Mouse (Mus musculus) limb, embryonic 15.5 days (tissue): Measurements from ENCODE around the gene Apoc4. TPM values are rescaled to one million over a fixed set of nuclear protein-coding genes. Genes with fewer than 3 reads are reported as not detected.

Experiments
- ATAC-seq: fragments of 200-750 bp; cut with Nextera tagmentation; 2 replicates; pipeline ENCODE4 v1.8.0; 2017; ENCODE audit warnings: low read depth, moderate TSS enrichment; ENCODE audit not compliant: insufficient number of reproducible peaks, low FRiP score, low TSS enrichment
- H3K27ac ChIP-seq: fragments of 300-500 bp; sonication (generic); 2 replicates; pipeline ENCODE4 v1.5.1; 2015; ENCODE audit warnings: moderate library complexity, mild to moderate bottlenecking, inconsistent platforms
- H3K27me3 ChIP-seq: fragments of 300-500 bp; sonication (generic); 2 replicates; pipeline ENCODE4 v1.6.1; 2015; ENCODE audit warnings: inconsistent platforms
- H3K36me3 ChIP-seq: fragments of 300-500 bp; sonication (generic); 2 replicates; pipeline ENCODE4 v1.6.1; 2015; ENCODE audit warnings: inconsistent platforms
- H3K4me1 ChIP-seq: fragments of 300-500 bp; sonication (generic); 2 replicates; pipeline ENCODE4 v1.6.1; 2015; ENCODE audit warnings: inconsistent platforms
- H3K4me2 ChIP-seq: fragments of 300-500 bp; sonication (generic); 2 replicates; pipeline ENCODE4 v1.6.1; 2015; ENCODE audit warnings: mild to moderate bottlenecking, inconsistent platforms
- H3K4me3 ChIP-seq: fragments of 300-500 bp; sonication (generic); 2 replicates; pipeline ENCODE4 v1.5.1; 2015; ENCODE audit warnings: mild to moderate bottlenecking, inconsistent platforms
- H3K9ac ChIP-seq: fragments of 300-500 bp; sonication (generic); 2 replicates; pipeline ENCODE4 v1.6.1; 2015; ENCODE audit warnings: inconsistent platforms
- H3K9me3 ChIP-seq: fragments of 300-500 bp; sonication (generic); 2 replicates; pipeline ENCODE4 v1.6.1; 2016; ENCODE audit warnings: inconsistent platforms
- WGBS: fragments of 180-500 bp; shearing (Covaris S2); methylation state at CpG from one replicate; pipeline ENCODE4 v1.1.7; 2015; 5-methylcytosine and 5-hydroxymethylcytosine counted together
- polyA plus RNA-seq: library from polyadenylated mRNA; unstranded; fragments of >200 nt; fragmentation: Nextera tagmentation; extraction: Ambion mirVana; gene quantifications from 2 replicates; pipeline ENCODE4 v1.2.1, GENCODE M21; 2015

Gene Apoc4
- polyA plus RNA-seq, 1 experiment from 2014 or later = 0.41 TPM

- Histone ChIP-seq H3K36me3 (peaks cover 55% of the 10 kb centered on the region), H3K4me1 (peaks cover 24% of the 10 kb centered on the region), H3K27me3 (no peaks in the 10 kb centered on the region), H3K27ac (no peak overlapping the region), H3K9me3 (no peaks in the 10 kb centered on the region), H3K9ac (no peak overlapping the region), H3K4me3 (no peak overlapping the region), H3K4me2 (no peak overlapping the region)
- WGBS = 87% methylated on average over 9 of the region's 9 CpGs
- no peak for ATAC-seq
Observed at GRCm38 (mm10) chr7:19713598-19713997, 32.3 kb upstream of the Apoc4 start.

- Histone ChIP-seq H3K27ac (no peak overlapping the region), H3K9ac (no peak overlapping the region), H3K4me1 (peaks cover 24% of the 10 kb centered on the region), H3K36me3 (peaks cover 57% of the 10 kb centered on the region), H3K27me3 (no peaks in the 10 kb centered on the region), H3K9me3 (no peaks in the 10 kb centered on the region), H3K4me3 (no peak overlapping the region), H3K4me2 (no peak overlapping the region)
- no peak for ATAC-seq
- 42% methylated on average over 4 of the region's 4 CpGs for WGBS
Observed at GRCm38 (mm10) chr7:19713196-19713595, 31.9 kb upstream of the Apoc4 start.

GRCm38 (mm10) chr7:19712414-19712813, 31.1 kb upstream of the Apoc4 start:
- Histone ChIP-seq H3K4me2 (no peak overlapping the region), H3K27me3 (no peaks in the 10 kb centered on the region), H3K27ac (no peak overlapping the region), H3K4me3 (no peak overlapping the region), H3K9me3 (no peaks in the 10 kb centered on the region), H3K9ac (no peak overlapping the region), H3K36me3 (peaks cover 61% of the 10 kb centered on the region), H3K4me1 (peaks cover 24% of the 10 kb centered on the region)
- WGBS = 74% methylated on average over 4 of the region's 4 CpGs
- no peak for ATAC-seq

- H3K4me1 ChIP-seq = peaks cover 16% of the 10 kb centered on the region
- no peaks in the 10 kb centered on the region for H3K9me3 ChIP-seq
- WGBS = 89% methylated on average over 10 of the region's 10 CpGs
- peaks cover 65% of the 10 kb centered on the region for H3K36me3 ChIP-seq
- H3K4me3 ChIP-seq = no peak overlapping the region
- H3K4me2 ChIP-seq = no peak overlapping the region
- no peak overlapping the region for H3K9ac ChIP-seq
- ATAC-seq = no peak
- no peaks in the 10 kb centered on the region for H3K27me3 ChIP-seq
- no peak overlapping the region for H3K27ac ChIP-seq
Observed at GRCm38 (mm10) chr7:19710650-19711049, 29.4 kb upstream of the Apoc4 start.

DNA sequence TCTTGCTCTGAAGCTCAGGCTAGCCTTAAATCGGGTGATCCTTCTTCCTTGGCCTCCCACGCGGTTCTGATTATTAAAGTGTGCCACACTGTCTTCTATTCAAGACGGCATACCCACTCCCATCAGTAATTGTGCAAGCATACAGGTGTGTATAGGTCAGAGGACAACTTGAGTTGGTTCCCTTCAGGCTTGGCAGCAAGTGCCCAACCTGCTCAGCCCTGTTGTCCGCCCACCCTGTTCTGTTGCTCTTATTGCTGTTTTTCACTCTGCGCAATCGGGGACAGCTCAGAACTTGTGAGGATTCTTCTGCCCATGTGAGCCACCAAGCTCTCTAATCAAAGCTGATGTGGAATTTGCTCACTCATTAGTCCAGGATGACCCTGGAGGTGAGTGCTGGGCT, 24.0 kb upstream of the Apoc4 start:
- no peak overlapping the region for H3K27ac ChIP-seq

GRCm38 (mm10) chr7:19704475-19704874, 23.2 kb upstream of the Apoc4 start:
- H3K4me2 ChIP-seq = no peak overlapping the region
- H3K4me3 ChIP-seq = no peak overlapping the region
- 91% methylated on average over 4 of the region's 4 CpGs for WGBS
- ATAC-seq = no peak
- no peak overlapping the region for H3K27ac ChIP-seq
- H3K4me1 ChIP-seq = peaks cover 15% of the 10 kb centered on the region
- no peaks in the 10 kb centered on the region for H3K27me3 ChIP-seq
- no peaks in the 10 kb centered on the region for H3K9me3 ChIP-seq
- peaks cover 61% of the 10 kb centered on the region for H3K36me3 ChIP-seq
- no peak overlapping the region for H3K9ac ChIP-seq

More for the DNA sequence above, 24.0 kb upstream of the Apoc4 start:
- WGBS = 92% methylated on average over 7 of the region's 7 CpGs
- Histone ChIP-seq H3K4me3 (no peak overlapping the region), H3K9me3 (no peaks in the 10 kb centered on the region), H3K27me3 (no peaks in the 10 kb centered on the region), H3K36me3 (peaks cover 67% of the 10 kb centered on the region), H3K4me2 (no peak overlapping the region), H3K4me1 (peaks cover 12% of the 10 kb centered on the region), H3K9ac (no peak overlapping the region)
- ATAC-seq = no peak

DNA sequence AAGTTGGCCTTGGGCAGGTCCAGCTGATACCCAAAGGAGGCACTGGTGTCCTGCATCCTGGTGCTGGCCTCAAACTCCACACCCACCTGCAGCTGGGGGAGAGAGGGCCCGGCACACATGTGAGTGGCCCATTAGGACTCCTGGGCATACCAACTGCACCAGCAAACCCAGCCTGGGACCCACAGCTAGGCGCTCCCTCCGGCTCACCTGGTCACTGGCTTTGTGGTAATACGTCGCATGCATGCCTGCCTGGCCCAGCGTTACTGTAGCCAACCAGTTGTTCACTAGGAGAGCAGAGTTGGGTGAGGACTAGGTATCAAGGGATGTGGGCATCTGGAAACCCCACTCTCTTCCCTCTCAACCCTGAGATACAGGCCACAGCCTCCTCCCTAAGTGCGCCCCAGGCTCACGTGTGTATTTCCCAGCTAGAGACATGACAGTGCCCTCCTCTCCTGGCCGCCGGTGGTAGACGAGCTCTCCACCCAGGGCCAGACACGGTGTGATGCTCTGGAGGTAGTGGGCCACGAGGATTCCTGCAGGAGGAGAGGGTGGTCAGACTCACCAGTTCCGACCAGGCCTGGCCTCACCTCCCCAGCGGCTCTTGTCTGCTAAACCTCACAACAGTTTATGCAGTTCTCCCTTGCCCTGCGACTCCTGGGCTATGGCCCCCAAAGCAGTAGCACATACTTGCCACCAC, 21.7 kb upstream of the Apoc4 start:
- Histone ChIP-seq H3K9me3 (no peaks in the 10 kb centered on the region), H3K4me3 (no peak overlapping the region), H3K9ac (no peak overlapping the region), H3K27me3 (no peaks in the 10 kb centered on the region), H3K4me1 (peaks cover 30% of the 10 kb centered on the region), H3K36me3 (peaks cover 50% of the 10 kb centered on the region), H3K27ac (no peak overlapping the region), H3K4me2 (no peak overlapping the region)
- ATAC-seq = no peak
- WGBS = 89% methylated on average over 16 of the region's 16 CpGs

- ATAC-seq = 0 out of 2 replicates have a peak, but pooled peaks have one; percentile 31
- no peak overlapping the region for H3K4me3 ChIP-seq
- no peak overlapping the region for H3K9ac ChIP-seq
- H3K4me1 ChIP-seq = peaks cover 32% of the 10 kb centered on the region
- H3K4me2 ChIP-seq = no peak overlapping the region
- H3K27me3 ChIP-seq = no peaks in the 10 kb centered on the region
- no peaks in the 10 kb centered on the region; the same call in 1 of the 2 replicates for H3K9me3 ChIP-seq
- peaks cover 42% of the 10 kb centered on the region for H3K36me3 ChIP-seq
- H3K27ac ChIP-seq = peak overlapping the region; percentile 73
- 35% methylated on average over 22 of the region's 22 CpGs for WGBS
Observed at GRCm38 (mm10) chr7:19701069-19701761, 19.9 kb upstream of the Apoc4 start.

DNA sequence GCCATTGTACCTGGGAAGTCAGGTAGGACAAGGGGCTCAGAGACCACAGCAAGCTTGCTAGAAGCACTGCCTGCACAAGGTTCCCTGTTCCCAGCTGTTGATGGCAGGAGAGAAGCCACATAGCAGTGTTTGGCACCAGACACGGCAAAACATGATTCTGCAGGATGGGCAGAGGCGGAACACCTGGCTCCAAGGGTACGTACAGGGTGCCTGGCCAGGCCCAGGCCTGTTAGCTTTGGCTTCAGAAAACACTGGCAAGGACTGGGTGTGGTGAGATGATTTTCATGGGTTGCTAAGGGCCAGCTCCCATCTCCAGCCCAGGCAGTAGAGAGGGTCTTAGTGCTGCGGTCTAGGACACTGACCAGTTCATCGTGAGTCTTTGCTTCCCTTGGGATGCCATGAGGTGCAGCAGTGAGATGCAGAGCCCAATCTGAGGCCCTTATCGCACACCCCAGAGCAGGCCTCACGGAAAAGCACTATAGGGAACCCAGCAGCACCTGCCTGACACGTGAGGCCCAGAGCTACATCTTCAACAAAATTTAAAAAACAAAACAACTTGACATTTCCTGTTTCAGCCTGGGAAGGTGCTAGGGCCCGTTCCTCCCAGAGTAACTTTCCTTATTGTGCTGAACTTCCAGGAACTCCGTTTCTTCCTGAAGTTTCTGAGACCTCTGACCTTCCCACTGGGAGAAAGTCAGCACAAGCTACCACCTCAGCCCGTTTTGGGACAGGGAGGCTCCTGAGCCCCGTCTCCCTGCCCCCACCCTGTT, 19.2 kb upstream of the Apoc4 start:
- Histone ChIP-seq H3K4me1 (peaks cover 32% of the 10 kb centered on the region), H3K9me3 (no peaks in the 10 kb centered on the region; the same call in 1 of the 2 replicates), H3K9ac (no peak overlapping the region), H3K27ac (peak overlapping the region; percentile 58), H3K4me3 (no peak overlapping the region), H3K36me3 (peaks cover 42% of the 10 kb centered on the region), H3K4me2 (no peak overlapping the region), H3K27me3 (no peaks in the 10 kb centered on the region)
- no peak for ATAC-seq
- WGBS = 60% methylated on average over 12 of the region's 12 CpGs

GRCm38 (mm10) chr7:19699827-19700148, 18.5 kb upstream of the Apoc4 start:
- H3K4me3 ChIP-seq = no peak overlapping the region
- ATAC-seq = no peak
- no peaks in the 10 kb centered on the region; the same call in 1 of the 2 replicates for H3K9me3 ChIP-seq
- WGBS = 78% methylated on average over 4 of the region's 4 CpGs
- no peak overlapping the region for H3K9ac ChIP-seq
- H3K4me2 ChIP-seq = no peak overlapping the region
- H3K36me3 ChIP-seq = peaks cover 40% of the 10 kb centered on the region
- H3K27me3 ChIP-seq = no peaks in the 10 kb centered on the region
- H3K4me1 ChIP-seq = peaks cover 32% of the 10 kb centered on the region
- H3K27ac ChIP-seq = peak overlapping the region; percentile 47

DNA sequence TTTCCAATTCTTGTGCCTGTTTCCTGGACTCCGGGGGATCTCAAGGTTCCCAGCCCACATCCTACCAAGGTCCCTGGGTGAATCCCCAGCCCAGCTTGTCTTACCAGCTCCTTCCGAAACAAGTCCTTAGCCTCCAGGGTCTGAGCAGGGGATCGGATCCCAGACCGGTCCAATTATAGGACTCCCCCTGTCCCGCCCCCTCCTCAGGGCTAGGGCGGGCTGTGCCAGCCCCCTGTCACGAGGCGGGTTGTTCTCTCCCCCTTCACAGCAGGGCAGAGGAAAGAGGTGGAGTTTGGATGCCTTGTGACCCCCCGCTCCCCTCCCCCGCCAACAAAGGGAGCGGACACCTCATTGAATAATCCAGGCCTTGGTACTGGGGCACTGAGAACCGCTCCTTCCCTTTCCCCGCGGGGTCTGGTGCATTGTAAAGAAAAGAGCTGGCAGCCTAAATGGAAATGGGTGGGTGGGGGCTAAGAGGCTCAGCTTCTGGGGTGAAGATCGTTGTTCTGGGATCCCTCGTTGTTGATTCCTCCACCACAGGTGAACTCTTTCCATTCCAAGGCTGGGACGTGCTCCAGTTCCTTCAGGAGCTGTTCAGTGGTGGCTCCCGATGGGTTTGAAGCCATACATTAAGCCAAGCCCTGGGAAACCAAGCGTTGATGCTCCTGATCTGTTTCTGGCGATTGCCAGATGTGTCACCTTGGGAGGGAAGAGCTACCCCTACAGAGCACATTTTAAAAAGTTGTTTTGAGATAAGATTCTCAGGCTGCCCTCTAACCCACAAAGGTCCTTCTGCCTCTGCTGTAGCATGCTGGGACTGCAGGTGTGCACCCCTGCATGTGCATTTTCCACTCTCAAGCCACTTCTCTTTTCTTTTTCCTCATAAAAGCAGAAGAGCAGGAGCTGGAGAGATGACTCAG, 17.9 kb upstream of the Apoc4 start, which contains the start of gene Apoe:
Apoe (minus strand) TSS at position 282 of the 920 bp plus-strand sequence.
- H3K9ac ChIP-seq = peak within 1 kb of the TSS; percentile 23; the same call in 1 of the 2 replicates
- 2% methylated on average over 20 of the region's 20 CpGs for WGBS
- no peaks in the 10 kb centered on the region; the same call in 1 of the 2 replicates for H3K9me3 ChIP-seq
- H3K4me1 ChIP-seq = peaks cover 32% of the 10 kb centered on the region
- H3K36me3 ChIP-seq = peaks cover 35% of the 10 kb centered on the region
- peak within 1 kb of the TSS; percentile 47 for H3K27ac ChIP-seq
- ATAC-seq = 0 out of 2 replicates have a peak, but pooled peaks have one; percentile 41
- no peaks in the 10 kb centered on the region for H3K27me3 ChIP-seq
- peak within 1 kb of the TSS; percentile 58 for H3K4me2 ChIP-seq
- H3K4me3 ChIP-seq = peak within 1 kb of the TSS; percentile 31
